8 mouse cellular contexts compared by ENCODE assay signal in the genomic region with DNA sequence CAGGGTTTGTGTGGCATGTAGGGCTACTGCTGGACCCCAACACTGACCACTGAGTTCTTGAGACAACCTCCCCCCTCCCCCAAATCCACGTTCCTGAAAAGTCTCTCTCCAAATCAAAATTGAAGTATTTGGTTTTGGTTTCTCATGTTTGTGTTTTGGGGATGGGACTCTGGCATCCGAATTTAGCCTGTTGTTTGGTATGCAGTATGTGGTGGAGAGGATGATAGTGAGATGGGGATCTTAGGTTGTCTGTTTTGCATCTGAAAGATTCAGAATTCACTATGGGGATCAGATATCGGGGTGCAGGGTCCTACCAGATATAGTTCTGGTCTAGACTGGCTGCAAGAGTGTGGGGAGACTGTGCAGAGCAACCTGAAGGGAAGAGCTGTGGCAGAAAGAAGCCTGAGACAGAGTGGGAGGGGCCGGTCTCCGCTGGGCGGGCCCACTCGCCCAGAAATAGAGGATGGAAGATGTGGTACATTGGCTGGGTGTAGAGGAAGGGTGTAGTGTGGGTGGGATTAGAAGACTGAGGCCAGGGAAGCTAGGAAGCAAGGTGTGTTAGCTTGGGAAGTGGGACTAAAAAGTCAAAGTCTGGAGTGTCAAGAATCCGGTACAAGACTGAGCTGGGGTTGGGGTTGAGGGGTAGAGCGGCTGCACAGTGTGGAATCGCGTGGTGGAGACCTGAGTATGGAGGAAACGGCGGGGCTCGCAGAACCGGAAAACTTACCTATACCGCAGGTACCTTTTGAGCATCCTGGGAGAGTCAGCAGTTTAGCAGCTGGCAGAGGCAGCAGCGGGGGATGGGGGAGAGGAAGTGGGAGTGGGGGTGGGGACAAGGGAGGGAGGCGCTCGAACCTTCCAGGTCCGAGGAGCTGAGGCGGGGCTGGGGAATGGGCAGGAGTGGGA. TPM values are rescaled to one million over a fixed set of nuclear protein-coding genes. Genes with fewer than 3 reads are reported as not detected.
A peak's percentile ranks its signal among the peaks of the same experiment; 100 is the strongest.
DNase-seq lines count a peak whose midpoint lies in the region; ATAC-seq and TF ChIP-seq lines count a peak whose summit lies in the region.

A gene (plus strand): TSS at position 444 of the 906 bp plus-strand sequence.

- H3K4me3 ChIP-seq in E14TG2a.4 (replicated peaks; ENCODE audit: low read length) (peak within 1 kb of the TSS; percentile 79), myocyte (peak within 1 kb of the TSS; percentile 76)
- peak within 1 kb of the TSS; percentile 65 for H3K4me3 ChIP-seq in erythroblast, embryonic 14.5 days (replicated peaks)
- H3K4me3 ChIP-seq in heart, embryonic 14.5 days (ENCODE audit: control insufficient read depth in 1 of 2, insufficient read depth in 1 of 2, low read depth in 1 of 2, low read length in 2 of 2): peak within 1 kb of the TSS; percentile 55 to 60
- H3K4me3 ChIP-seq in kidney, postnatal 0 days (replicated peaks; ENCODE audit: low read depth, low read length): peak within 1 kb of the TSS; percentile 43
- H3K4me3 ChIP-seq in liver, embryonic 12.5 days: peak within 1 kb of the TSS; percentile 62
- peak within 1 kb of the TSS; percentile 53 for H3K4me3 ChIP-seq in stomach, embryonic 15.5 days (replicated peaks)

- H3ac ChIP-seq in myocyte (ENCODE audit: control insufficient read depth, insufficient read length): no peak within 1 kb of the TSS

- ATAC-seq in heart, embryonic 14.5 days (ENCODE audit: insufficient number of reproducible peaks, insufficient read depth, low FRiP score, low read depth): peak; percentile 75
- peak; percentile 66 for ATAC-seq in kidney, postnatal 0 days (replicated peaks; ENCODE audit: low FRiP score, low read depth)
- ATAC-seq in liver, embryonic 12.5 days: peak; percentile 83
- ATAC-seq in stomach, embryonic 15.5 days (ENCODE audit: insufficient read depth, low FRiP score, low read depth): peak; percentile 79

- H3K27me3 ChIP-seq in E14TG2a.4 (ENCODE audit: insufficient read depth, low read length) (no peaks in the 10 kb centered on the region), myocyte (ENCODE audit: control insufficient read depth, insufficient read depth, insufficient read length) (no peaks in the 10 kb centered on the region)
- H3K27me3 ChIP-seq in erythroblast, embryonic 14.5 days (ENCODE audit: control insufficient read depth): no peaks in the 10 kb centered on the region
- no peaks in the 10 kb centered on the region for H3K27me3 ChIP-seq in heart, embryonic 14.5 days (ENCODE audit: control insufficient read depth, insufficient read depth, low read length)
- H3K27me3 ChIP-seq in kidney, postnatal 0 days (ENCODE audit: insufficient read depth, low read length): no peaks in the 10 kb centered on the region
- no peaks in the 10 kb centered on the region for H3K27me3 ChIP-seq in liver, embryonic 12.5 days (replicated peaks)
- H3K27me3 ChIP-seq in stomach, embryonic 15.5 days (replicated peaks): no peaks in the 10 kb centered on the region

- H3K79me2 ChIP-seq in myocyte (ENCODE audit: control insufficient read depth, insufficient read depth): peaks cover 5% of the 10 kb centered on the region

- peak within 1 kb of the TSS; percentile 67 for H3K4me2 ChIP-seq in heart, embryonic 14.5 days (ENCODE audit: low read length)
- peak within 1 kb of the TSS; percentile 64 for H3K4me2 ChIP-seq in kidney, postnatal 0 days (ENCODE audit: low read length)
- H3K4me2 ChIP-seq in liver, embryonic 12.5 days: peak within 1 kb of the TSS; percentile 82
- H3K4me2 ChIP-seq in myocyte (ENCODE audit: low read depth): peak within 1 kb of the TSS; percentile 98
- H3K4me2 ChIP-seq in stomach, embryonic 15.5 days: peak within 1 kb of the TSS; percentile 65

- peak within 1 kb of the TSS; percentile 26 to 74 for H3K27ac ChIP-seq in heart, embryonic 14.5 days (replicated peaks in 1 of 2; ENCODE audit: control insufficient read depth in 1 of 2, insufficient read depth in 1 of 2, low read depth in 2 of 2, low read length in 2 of 2)
- peak within 1 kb of the TSS; percentile 65 for H3K27ac ChIP-seq in kidney, postnatal 0 days
- H3K27ac ChIP-seq in liver, embryonic 12.5 days: peak within 1 kb of the TSS; percentile 27
- H3K27ac ChIP-seq in stomach, embryonic 15.5 days: peak within 1 kb of the TSS; percentile 44; the same call in 1 of the 2 replicates

- H3K4me1 ChIP-seq in E14TG2a.4 (replicated peaks; ENCODE audit: low read depth, low read length): peaks cover 47% of the 10 kb centered on the region
- peaks cover 39% of the 10 kb centered on the region for H3K4me1 ChIP-seq in erythroblast, embryonic 14.5 days (ENCODE audit: control insufficient read depth)
- peaks cover 6 to 22% of the 10 kb centered on the region in 2 experiments for H3K4me1 ChIP-seq in heart, embryonic 14.5 days (ENCODE audit: control insufficient read depth in 2 of 2, insufficient read depth in 2 of 2, low read length in 2 of 2)
- H3K4me1 ChIP-seq in kidney, postnatal 0 days (replicated peaks; ENCODE audit: insufficient read depth, low read length): peaks cover 4% of the 10 kb centered on the region
- H3K4me1 ChIP-seq in liver, embryonic 12.5 days: peaks cover 42% of the 10 kb centered on the region
- H3K4me1 ChIP-seq in stomach, embryonic 15.5 days: peaks cover 13% of the 10 kb centered on the region

- H3K36me3 ChIP-seq in E14TG2a.4 (ENCODE audit: insufficient read depth, low read length) (peaks cover 3% of the 10 kb centered on the region; the same call in 1 of the 2 replicates), myocyte (ENCODE audit: control insufficient read depth, insufficient read depth) (no peaks in the 10 kb centered on the region)
- H3K36me3 ChIP-seq in erythroblast, embryonic 14.5 days (ENCODE audit: control insufficient read depth): no peaks in the 10 kb centered on the region
- no peaks in the 10 kb centered on the region for H3K36me3 ChIP-seq in heart, embryonic 14.5 days (ENCODE audit: control insufficient read depth, insufficient read depth, low read length)
- no peaks in the 10 kb centered on the region for H3K36me3 ChIP-seq in kidney, postnatal 0 days (ENCODE audit: insufficient read depth, low read length)
- no peaks in the 10 kb centered on the region for H3K36me3 ChIP-seq in liver, embryonic 12.5 days
- H3K36me3 ChIP-seq in stomach, embryonic 15.5 days: no peaks in the 10 kb centered on the region

- DNase-seq in brain, adult 2 months (ENCODE audit: low read depth, low spot score): peak; percentile 85
- peak; percentile 82 for DNase-seq in kidney, postnatal 0 days (ENCODE audit: low spot score)

- peak within 1 kb of the TSS; percentile 76 for H3K9ac ChIP-seq in heart, embryonic 14.5 days (ENCODE audit: low read length)
- H3K9ac ChIP-seq in kidney, postnatal 0 days (ENCODE audit: low read depth, low read length): peak within 1 kb of the TSS; percentile 55
- peak within 1 kb of the TSS; percentile 68 for H3K9ac ChIP-seq in liver, embryonic 12.5 days
- no peak within 1 kb of the TSS; the same call in 1 of the 2 replicates for H3K9ac ChIP-seq in stomach, embryonic 15.5 days

- no peak for TF ChIP-seq CTCF in E14TG2a.4 (conservative IDR thresholded peaks at IDR 0.05; ENCODE audit: low read length)
- no peak for TF ChIP-seq CTCF in kidney, postnatal 0 days (IDR thresholded peaks at IDR 0.05; ENCODE audit: low read depth)

- H3K9me3 ChIP-seq in E14TG2a.4 (ENCODE audit: low read length): no peaks in the 10 kb centered on the region
- no peaks in the 10 kb centered on the region for H3K9me3 ChIP-seq in erythroblast, embryonic 14.5 days (ENCODE audit: control insufficient read depth, low read length)
- no peaks in the 10 kb centered on the region for H3K9me3 ChIP-seq in heart, embryonic 14.5 days (ENCODE audit: control insufficient read depth, low read length)
- no peaks in the 10 kb centered on the region for H3K9me3 ChIP-seq in kidney, postnatal 0 days (replicated peaks; ENCODE audit: low read length)
- H3K9me3 ChIP-seq in liver, embryonic 12.5 days (replicated peaks): no peaks in the 10 kb centered on the region
- H3K9me3 ChIP-seq in stomach, embryonic 15.5 days: no peaks in the 10 kb centered on the region

- TF ChIP-seq POLR2A in myocyte (IDR thresholded peaks at IDR 0.05; ENCODE audit: insufficient read length, low read depth): peak; percentile 15

- WGBS in heart, embryonic 14.5 days: 2% methylated on average over 21 of the region's 21 CpGs
- 2% methylated on average over 21 of the region's 21 CpGs for WGBS in kidney, postnatal 0 days
- whole genome bisulfite sequencing in liver, embryonic 12.5 days (ENCODE audit: insufficient replicate concordance): 2% methylated on average over 21 of the region's 21 CpGs
- WGBS in stomach, embryonic 15.5 days: 3% methylated on average over 21 of the region's 21 CpGs

TF ChIP-seq in myocyte, 11 proteins besides CTCF, POLR2A, EP300 and RAD21:
- TF ChIP-seq MYOD1 (IDR thresholded peaks at IDR 0.05; ENCODE audit: control insufficient read depth in 1 of 3, insufficient read length in 2 of 3, low read depth in 2 of 3) (peak in 1 of 3 experiments; percentile 13), CEBPB (IDR thresholded peaks at IDR 0.05; ENCODE audit: insufficient read depth, poor library complexity, severe bottlenecking) (no peak), MAX (IDR thresholded peaks at IDR 0.05; ENCODE audit: low read depth) (no peak)
TF ChIP-seq in myocyte: peak in this region for 1.

RNA-seq across cellular contexts. Expression of the gene that starts here (rescaled TPM):
- polyA plus RNA-seq in erythroblast, embryonic 14.5 days (2012): 0.01 TPM in 1 of 2 replicates, not detected in the other
- 3.8 and 4.0 TPM in 2 replicates for polyA plus RNA-seq in heart, embryonic 14.5 days (2014; fragmentation: Nextera tagmentation; extraction: Ambion mirVana)
- polyA plus RNA-seq in kidney, postnatal 0 days (2015; fragmentation: Nextera tagmentation; extraction: Ambion mirVana): 5.6 and 6.9 TPM in 2 replicates
- polyA plus RNA-seq in liver, embryonic 12.5 days (2016; fragmentation: Nextera tagmentation; extraction: Ambion mirVana): 1.4 and 1.5 TPM in 2 replicates
- polyA plus RNA-seq in myocyte (2012; fragmentation: generic; extraction: Trizol): 1.9 TPM
- 5.1 and 5.9 TPM in 2 replicates for polyA plus RNA-seq in stomach, embryonic 15.5 days (2015; fragmentation: Nextera tagmentation; extraction: Ambion mirVana)

Comparison
In these comparisons a context has a peak if more than half of its experiments do, and no peak if none do; other contexts are left out.
1. Peak in every context shown above with its lines: DNase-seq, ATAC-seq, H3K4me3 ChIP-seq and H3K27ac ChIP-seq.